Mouse (Mus musculus) ES-E14 (cell line): ENCODE measurements around the gene Rpl24. TPM values are rescaled to one million over a fixed set of nuclear protein-coding genes. Genes with fewer than 3 reads are reported as not detected.
A peak's percentile ranks its signal among the peaks of the same experiment; 100 is the strongest.

Source experiments
- DNase-seq: peaks from one replicate; pipeline ENCODE4 v3.0.0-alpha.2; 2013; ENCODE audit warnings: low read depth, low spot score
- H3K27ac ChIP-seq: 2 replicates; pipeline ENCODE4 v1.5.1; 2012; ENCODE audit warnings: low read depth, mild to moderate bottlenecking, low read length, moderate library complexity, mixed read lengths; ENCODE audit not compliant: poor library complexity, insufficient read depth, severe bottlenecking
- H3K36me3 ChIP-seq: 2 replicates; pipeline ENCODE4 v1.6.1; 2012; ENCODE audit warnings: mild to moderate bottlenecking, low read length, moderate library complexity, mixed read lengths; ENCODE audit not compliant: control insufficient read depth, poor library complexity, insufficient read depth, severe bottlenecking
- H3K4me1 ChIP-seq, 2 experiments: fragments of 150-350 bp in 1 of 2; sonication (generic) in 1 of 2; 2 replicates each; pipeline ENCODE4 v1.6.1; 2012; ENCODE audit warnings: low read length in 2 of 2, mild to moderate bottlenecking in 1 of 2, mixed read lengths in 1 of 2; ENCODE audit not compliant: control insufficient read depth in 2 of 2, insufficient read depth in 2 of 2, poor library complexity in 1 of 2
- H3K4me3 ChIP-seq, 2 experiments: fragments of 150-350 bp in 1 of 2; sonication (generic) in 1 of 2; 2 replicates each; pipeline ENCODE4 v1.5.1; 2012; ENCODE audit warnings: low read length in 2 of 2, low read depth in 1 of 2, mild to moderate bottlenecking in 1 of 2, mixed read lengths in 1 of 2; ENCODE audit not compliant: insufficient read depth in 1 of 2, poor library complexity in 1 of 2, severe bottlenecking in 1 of 2
- H3K9ac ChIP-seq: 2 replicates; pipeline ENCODE4 v1.6.1; 2012; ENCODE audit warnings: low read depth, mild to moderate bottlenecking, low read length, mixed read lengths; ENCODE audit not compliant: poor library complexity, insufficient read depth, severe bottlenecking
- H3K9me3 ChIP-seq: fragments of 150-350 bp; sonication (generic); 2 replicates; pipeline ENCODE4 v1.6.1; 2012; ENCODE audit warnings: low read depth, mild to moderate bottlenecking, low read length; ENCODE audit not compliant: control insufficient read depth, insufficient read depth
- CHD2 ChIP-seq: IDR thresholded peaks from 2 replicates; pipeline ENCODE4 v1.6.1; 2014; ENCODE audit warnings: mild to moderate bottlenecking, low read depth, low read length, inconsistent platforms
- HCFC1 ChIP-seq: IDR thresholded peaks from 2 replicates; pipeline ENCODE4 v1.6.1; 2012; ENCODE audit warnings: low read length, inconsistent platforms, borderline replicate concordance; ENCODE audit not compliant: insufficient read depth
- MAFK ChIP-seq: IDR thresholded peaks from 2 replicates; pipeline ENCODE4 v1.6.1; 2014; ENCODE audit warnings: mild to moderate bottlenecking, low read depth, low read length, inconsistent platforms; ENCODE audit not compliant: insufficient read depth
- ZC3H11A ChIP-seq: IDR thresholded peaks from 2 replicates; pipeline ENCODE4 v1.6.1; 2012; ENCODE audit warnings: low read depth, mild to moderate bottlenecking, inconsistent platforms, low read length, borderline replicate concordance
- ZNF384 ChIP-seq: IDR thresholded peaks from 2 replicates; pipeline ENCODE4 v1.6.1; 2012; ENCODE audit warnings: low read depth, low read length, inconsistent platforms
- in situ Hi-C, 2 experiments: fragments of 600-800 bp; cut with MboI; formaldehyde crosslinking; loops; one replicate each; pipeline ENCODE4 v1.15.1; 2025; ENCODE audit warnings: low sequenced_read_pairs in 2 of 2, inconsistent platforms in 1 of 2; ENCODE audit not compliant: unreplicated experiment in 2 of 2
- total RNA-seq: library from RNA; depleted of rRNA; stranded (reverse); fragments of 300-350 nt; gene quantifications from 2 replicates; pipeline ENCODE4 v1.2.3, GENCODE M21; 2012

Gene Rpl24
- total RNA-seq, 1 experiment: 1,577 TPM

DNA sequence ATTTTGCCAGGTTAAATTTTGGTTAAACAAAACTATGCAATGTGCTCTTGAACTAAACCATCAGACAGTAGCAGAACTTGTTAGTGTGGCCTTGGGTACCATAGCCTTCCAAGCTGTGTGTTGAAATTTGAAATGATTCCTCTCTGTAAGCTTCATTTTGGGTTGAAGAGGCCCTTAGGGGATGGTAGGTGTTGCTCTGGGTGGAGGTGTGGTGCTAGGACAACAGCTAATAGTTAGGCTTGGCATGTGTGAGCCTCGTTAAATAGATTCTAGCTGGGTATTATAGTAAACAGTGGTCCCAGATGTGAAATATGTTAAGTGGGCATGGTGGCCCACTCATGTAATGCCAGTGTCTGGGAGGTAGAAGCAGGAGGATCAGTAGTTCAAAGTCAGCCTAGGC, 1.1 kb downstream of the Rpl24 start:
- peaks cover 0 to 2% of the 10 kb centered on the region in 2 experiments; a peak in 1 of 4 replicates for H3K4me1 ChIP-seq
- H3K4me3 ChIP-seq: peak overlapping the region; percentile 96 to 99
- H3K27ac ChIP-seq: no peak overlapping the region; the same call in 1 of the 2 replicates
- DNase-seq: no peak
- TF ChIP-seq ZC3H11A (no peak), HCFC1 (no peak), CHD2 (no peak), ZNF384 (no peak), MAFK (no peak)
- peaks cover 39% of the 10 kb centered on the region for H3K36me3 ChIP-seq
- H3K9ac ChIP-seq: peak overlapping the region; percentile 100
- in situ Hi-C loops: no loop called here
- no peaks in the 10 kb centered on the region for H3K9me3 ChIP-seq

DNA sequence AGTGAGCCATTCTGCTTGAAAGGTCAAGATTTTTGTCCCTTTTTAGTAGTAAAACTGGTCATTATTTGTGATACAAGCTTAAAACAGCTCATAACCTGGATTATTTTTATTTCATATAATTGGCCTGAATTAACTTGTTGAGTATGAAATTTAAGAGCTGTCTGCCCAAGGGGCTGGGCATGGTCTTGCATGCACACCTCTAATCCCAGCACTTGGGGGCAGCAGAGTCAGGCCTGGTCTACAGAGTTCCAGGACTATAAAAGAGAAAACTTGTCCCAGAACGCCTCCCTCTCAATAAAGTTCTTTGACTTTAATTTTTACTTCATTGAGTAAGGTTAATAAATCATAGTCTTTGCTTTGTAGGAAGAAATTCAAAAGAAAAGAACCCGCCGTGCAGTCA, 3.1 kb downstream of the Rpl24 start:
- DNase-seq: no peak
- TF ChIP-seq ZNF384 (no peak), ZC3H11A (no peak), MAFK (no peak), CHD2 (no peak), HCFC1 (no peak)

DNA sequence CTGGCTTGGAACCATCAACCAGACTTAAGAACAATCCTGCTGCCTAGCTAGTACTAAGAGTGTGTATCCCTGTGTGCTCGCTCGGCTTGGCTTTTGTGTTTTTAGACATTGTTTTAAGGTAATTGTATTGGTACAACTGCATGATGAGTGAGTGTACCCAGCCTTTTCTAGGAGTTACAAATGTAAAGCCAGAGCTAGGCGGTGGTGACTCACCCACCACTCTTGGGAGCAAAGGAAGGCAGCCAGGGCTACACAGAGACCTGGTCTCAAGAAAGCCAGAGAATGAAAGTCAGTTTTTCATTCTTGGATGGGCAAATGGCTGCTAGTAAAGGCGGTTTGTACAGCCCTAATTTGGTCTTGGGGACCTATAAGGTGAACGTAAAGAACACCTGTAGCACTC, 4.3 kb downstream of the Rpl24 start:
- Histone ChIP-seq H3K4me3 (no peak overlapping the region), H3K27ac (no peak overlapping the region), H3K9ac (no peak overlapping the region), H3K36me3 (peaks cover 39% of the 10 kb centered on the region), H3K9me3 (no peaks in the 10 kb centered on the region), H3K4me1 (peaks cover 0 to 2% of the 10 kb centered on the region in 2 experiments; a peak in 1 of 4 replicates)
- TF ChIP-seq HCFC1 (no peak), ZC3H11A (no peak)
- no peak for DNase-seq
- in situ Hi-C loops: no loop called here

More for the DNA sequence above, 3.1 kb downstream of the Rpl24 start:
- in situ Hi-C loops: no loop called here
- no peaks in the 10 kb centered on the region for H3K9me3 ChIP-seq
- H3K4me3 ChIP-seq: peak overlapping the region in 1 of 2 experiments; percentile 32; a peak in 2 of 4 replicates
- H3K36me3 ChIP-seq: peaks cover 39% of the 10 kb centered on the region
- no peak overlapping the region for H3K27ac ChIP-seq
- H3K9ac ChIP-seq: no peak overlapping the region; the same call in 1 of the 2 replicates
- peaks cover 0 to 2% of the 10 kb centered on the region in 2 experiments; a peak in 1 of 4 replicates for H3K4me1 ChIP-seq

DNA sequence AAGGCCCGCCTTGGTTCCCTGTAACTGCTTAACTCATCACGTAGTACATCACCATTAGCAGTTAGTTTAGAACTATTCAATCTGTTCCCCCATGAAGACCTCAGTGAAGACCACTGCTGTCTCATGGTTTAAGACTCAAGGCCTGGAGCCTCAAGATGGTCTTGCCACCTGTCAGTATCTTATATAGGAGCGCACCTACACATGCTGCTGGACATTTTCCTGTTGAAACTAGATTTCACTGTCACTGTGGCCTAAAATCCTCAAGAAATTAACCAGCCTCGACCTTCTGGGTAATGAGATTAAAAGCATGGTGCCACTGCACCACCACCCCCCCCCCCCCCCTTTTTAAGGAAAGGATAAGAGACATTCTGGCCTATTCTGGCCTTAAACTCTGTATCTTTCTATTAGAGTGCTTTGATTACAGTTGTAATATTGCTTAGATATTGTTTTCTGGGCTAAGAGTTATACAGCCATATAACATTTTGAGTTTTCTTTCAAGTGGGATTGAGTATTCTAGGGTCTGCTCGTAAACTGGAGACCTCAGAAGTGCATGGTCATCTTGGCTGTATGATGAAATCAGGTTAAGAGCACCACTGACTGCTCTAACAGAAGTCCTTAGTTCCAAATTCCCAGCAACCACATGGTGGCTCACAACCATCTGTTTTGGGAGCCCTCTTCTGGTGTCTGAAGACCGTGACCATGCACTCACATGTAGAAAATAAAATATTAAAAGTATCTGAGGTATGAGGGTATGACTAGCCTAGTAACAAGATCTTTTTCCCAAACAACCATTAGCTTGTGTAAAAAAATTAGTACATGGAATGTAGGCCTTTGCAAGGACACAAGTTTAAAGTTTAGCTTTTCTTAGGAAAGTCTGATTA, 5.9 kb downstream of the Rpl24 start:
- in situ Hi-C loops: no loop called here
- H3K27ac ChIP-seq: peak overlapping the region; percentile 38; the same call in 1 of the 2 replicates
- H3K4me3 ChIP-seq: no peak overlapping the region
- H3K36me3 ChIP-seq: peaks cover 37% of the 10 kb centered on the region
- no peak overlapping the region for H3K9ac ChIP-seq
- TF ChIP-seq CHD2: no peak
- TF ChIP-seq HCFC1: no peak
- TF ChIP-seq ZNF384: no peak
- no peak for TF ChIP-seq ZC3H11A
- peaks cover 0 to 2% of the 10 kb centered on the region in 2 experiments; a peak in 1 of 4 replicates for H3K4me1 ChIP-seq
- no peaks in the 10 kb centered on the region for H3K9me3 ChIP-seq
- no peak for DNase-seq
